Mouse (Mus musculus): ENCODE data around the gene Psat1. TPM values are rescaled to one million over a fixed set of nuclear protein-coding genes. Genes with fewer than 3 reads are reported as not detected.

Psat1 gene
- total RNA-seq (2021), result 1 to 10 TPM; 2.7 to 7.2 TPM
- long read RNA-seq, experiment 1, partial matches to known transcripts, result 1 of 2 reads
- long read RNA-seq, experiment 1, other reads (novel, unspliced or antisense), result 1 of 2 reads
- long read RNA-seq, experiment 2, partial matches to known transcripts, result 0 of 2 reads
- long read RNA-seq, experiment 2, other reads (novel, unspliced or antisense), result 0 of 2 reads

- no peak for DNase-seq
These were observed at the start of gene Psat1 for GRCm38 (mm10) chr19:15947237-15947636. Gene Psat1 (minus strand): TSS chr19:15947337.

GRCm38 (mm10) chr19:15990102-15990501 lies 43.0 kb upstream of the Psat1 start:
- no peak for DNase-seq

- DNase-seq, result no peak
These were observed 38.1 kb upstream of the Psat1 start for GRCm38 (mm10) chr19:15985172-15985713.

DNA sequence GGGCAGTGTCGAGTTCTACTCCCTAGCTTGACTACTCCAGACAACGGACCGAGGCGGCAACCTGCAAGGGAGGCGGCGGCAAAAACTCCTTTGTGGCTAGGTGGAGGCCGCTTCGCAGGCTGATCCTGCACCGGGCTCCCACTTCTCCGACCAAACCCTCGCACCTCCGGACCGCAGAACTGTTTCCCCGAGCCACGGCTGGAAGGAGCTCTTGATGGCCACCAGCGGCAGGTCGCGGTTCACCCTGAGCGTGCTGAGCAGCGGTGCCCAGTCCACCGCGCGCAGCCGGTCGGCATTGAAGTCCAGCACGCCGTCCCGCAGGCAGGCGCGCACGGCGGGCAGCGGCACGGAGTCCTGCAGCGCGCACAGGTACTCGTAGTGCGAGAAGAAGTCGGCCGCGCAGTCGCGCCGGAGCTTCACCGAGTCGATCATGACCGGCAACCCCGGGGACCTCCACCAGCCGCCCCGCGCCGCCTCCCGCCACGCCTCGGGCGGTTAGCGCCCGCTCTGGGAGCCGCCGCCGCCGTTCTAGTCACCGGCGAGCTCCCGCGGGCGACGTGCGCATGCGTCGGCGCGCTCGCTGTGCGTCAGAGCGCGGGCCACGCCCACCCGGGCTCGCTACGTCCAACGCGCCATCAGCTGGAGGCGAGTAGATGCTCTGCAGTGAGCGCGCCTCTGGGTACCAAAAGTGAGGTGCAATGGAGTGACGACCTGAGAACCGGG lies 37.5 kb upstream of the Psat1 start, which contains the start of gene Cep78:
TSS of gene Cep78 (minus strand) at position 541 of the 723 bp plus-strand sequence.
- peak; percentile 89 for DNase-seq

DNA sequence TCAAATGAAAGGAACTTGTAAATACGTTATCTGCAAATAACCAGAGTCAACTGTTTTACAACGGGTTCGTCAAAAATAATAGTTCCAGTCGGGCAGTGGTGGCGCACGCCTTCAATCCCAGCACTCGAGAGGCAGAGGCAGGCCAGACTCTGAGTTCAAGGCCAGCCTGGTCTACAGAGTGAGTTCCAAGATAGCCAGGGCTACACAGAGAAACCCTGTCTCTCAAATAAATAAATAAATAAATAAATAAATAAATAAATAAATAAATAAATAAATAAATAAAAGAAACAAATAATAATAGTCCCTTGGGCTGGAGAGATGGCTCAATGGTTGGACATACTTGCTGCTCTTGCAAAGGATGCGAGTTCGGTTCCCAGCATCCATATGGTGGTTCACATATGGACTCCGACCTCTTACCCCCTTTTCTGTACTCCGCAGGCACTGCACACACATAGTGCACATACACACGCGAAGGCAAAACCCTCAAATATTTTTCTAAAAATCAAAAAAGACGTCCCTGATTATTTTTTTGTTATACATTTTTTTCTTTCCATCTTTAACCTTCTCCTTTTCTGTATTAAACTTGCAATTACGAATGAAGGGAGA lies 36.7 kb upstream of the Psat1 start:
- DNase-seq, result no peak

DNA sequence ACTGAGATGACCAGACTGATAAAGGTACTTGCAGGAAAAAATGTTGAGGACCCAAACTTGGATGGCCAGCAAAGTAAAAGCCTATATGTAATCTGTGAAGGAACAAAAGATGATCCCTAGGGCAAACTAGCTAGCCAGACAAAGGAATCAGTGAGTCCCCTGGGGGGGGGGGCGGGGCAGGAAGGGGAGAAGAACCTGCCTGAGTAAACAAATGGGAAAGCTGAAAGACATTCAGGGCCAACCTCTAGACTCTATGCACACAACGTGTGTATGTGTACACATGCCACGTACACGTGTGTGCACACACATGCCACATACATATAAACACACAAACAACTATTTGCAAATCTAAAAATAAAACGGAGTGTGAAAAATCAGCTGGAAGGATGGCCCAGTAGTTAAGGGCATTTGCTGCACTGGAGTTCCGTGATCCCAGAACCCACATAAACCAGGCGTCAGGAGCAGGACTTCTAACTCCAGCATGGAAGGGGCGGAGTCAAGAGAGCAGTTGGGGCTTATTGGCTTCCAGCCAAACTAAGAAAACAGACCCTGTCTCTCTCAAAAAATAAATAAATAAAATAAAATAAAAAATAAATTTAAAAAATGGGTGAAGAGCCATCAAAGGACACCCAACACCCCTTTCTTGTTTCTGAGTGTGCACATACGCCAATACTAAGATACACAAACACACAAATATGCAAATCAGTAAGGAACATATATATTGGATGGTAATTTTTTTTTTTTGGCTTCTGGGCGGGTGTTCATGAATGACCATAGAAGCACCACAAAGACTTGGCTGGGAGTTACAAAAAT lies 36.0 kb upstream of the Psat1 start:
- DNase-seq, result no peak

- DNase-seq, result no peak
These were observed 34.7 kb upstream of the Psat1 start for GRCm38 (mm10) chr19:15981861-15982260.

DNA sequence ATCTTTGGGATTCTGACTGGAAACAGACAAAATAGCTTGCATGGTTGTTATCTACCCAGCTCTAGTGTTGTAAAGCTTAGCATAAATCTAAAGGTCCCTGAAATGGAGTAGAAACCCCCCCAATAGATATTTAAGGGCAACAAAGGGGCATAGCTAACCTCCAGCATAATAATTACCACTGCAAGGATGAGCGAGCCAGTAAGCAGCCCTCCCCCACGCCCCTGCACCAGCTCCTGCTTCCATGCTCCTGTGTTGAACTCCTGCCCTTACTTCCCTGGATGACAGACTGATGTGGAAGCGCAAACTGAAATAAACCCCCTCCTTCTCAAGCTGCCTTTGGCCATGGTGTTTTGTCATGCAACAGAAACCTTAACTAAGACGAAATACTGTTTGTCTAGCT lies 26.2 kb upstream of the Psat1 start:
- DNase-seq, result no peak

- DNase-seq, result no peak
These were observed 17.9 kb upstream of the Psat1 start for GRCm38 (mm10) chr19:15965082-15965481.

DNA sequence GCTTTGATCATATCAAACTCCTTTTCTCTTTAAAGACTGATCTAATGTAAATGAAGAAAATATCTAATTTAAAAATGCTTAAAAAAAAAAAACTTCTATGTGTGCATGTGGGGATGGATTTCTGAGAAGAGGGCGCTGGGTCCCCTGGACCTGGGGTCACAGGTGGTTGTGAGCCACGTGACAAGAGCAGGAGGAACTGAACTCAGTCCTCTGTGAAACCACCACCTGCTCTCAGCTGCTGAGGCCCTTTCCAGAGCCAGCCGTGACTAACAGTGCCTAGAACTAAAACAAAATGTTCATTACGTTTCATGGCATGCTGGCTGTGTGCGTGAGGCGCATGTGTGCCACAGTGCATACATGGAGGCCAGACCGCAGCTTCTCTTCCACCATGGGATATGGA lies 17.4 kb upstream of the Psat1 start:
- no peak for DNase-seq

DNA sequence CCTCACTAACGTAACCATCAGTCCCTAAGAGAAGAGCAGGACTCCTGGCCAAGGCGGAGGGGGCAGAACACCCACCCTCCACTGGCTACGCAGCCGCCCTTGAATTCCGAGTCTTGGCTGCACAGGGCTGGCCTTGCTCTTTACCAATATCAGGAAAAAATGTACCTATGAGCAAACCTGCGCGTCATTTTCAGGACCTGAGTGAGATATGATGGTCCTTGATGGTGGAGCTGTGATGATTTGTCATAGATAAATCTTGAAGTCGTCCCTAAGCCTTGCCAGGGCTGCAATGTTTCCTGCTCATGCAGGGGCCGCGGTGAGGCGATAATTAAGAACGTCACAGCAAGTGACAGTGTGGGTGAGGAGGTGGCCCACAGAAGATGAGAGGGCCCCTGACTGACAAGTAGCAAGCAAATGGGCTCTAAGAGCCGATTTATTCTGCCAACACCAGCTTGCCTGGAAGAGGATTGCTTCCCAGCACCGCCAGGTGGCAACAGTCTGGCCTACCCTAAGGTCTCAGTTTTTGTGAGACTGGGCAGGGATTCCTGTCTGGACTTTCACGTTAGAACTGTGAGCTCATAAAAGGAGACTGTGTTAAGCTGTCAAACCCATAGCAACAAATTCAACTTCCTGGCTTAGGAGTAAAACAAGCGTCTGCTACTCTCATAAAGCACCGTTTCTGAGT lies 16.0 kb upstream of the Psat1 start:
- DNase-seq, result no peak

DNA sequence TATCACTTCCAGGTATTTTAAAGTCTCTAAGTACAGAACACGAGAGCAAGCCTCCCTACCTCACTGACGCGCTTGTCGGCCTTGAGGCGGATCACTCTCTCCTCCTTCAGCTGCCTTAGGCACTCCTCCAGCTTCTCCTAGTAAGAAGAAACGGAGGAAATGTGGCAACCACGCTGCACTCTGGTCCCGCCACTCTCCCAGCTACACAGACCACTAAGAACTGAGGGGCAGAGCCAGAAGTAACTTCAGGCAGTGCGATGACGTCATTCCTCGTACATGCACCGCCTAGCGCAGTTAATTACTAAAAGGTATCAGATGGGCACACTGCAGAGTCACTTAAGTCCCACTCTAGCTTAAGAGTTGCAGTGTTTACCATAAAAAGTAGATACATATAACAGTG lies 15.2 kb upstream of the Psat1 start:
- DNase-seq, result no peak

- DNase-seq, result no peak
These were observed 3.1 kb upstream of the Psat1 start for GRCm38 (mm10) chr19:15950225-15950624.

DNA sequence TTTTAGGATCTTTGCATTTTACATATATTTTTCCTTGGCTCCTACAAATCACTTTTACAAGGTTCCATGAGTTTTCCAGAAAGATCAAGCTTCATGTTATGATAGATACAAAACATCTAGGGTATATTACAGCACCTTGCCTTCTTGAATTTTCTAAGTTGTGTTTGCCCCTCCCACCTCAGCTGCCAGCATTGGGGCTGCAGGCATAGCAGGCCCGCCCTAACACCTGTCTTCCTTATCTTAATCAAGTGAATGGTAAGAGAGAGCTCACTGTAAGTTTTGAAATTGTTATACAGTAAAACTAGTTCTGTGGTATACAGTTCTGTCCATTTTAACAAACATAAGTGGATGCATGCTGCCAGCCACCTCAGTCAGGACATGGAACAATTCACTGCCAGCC lies 1.7 kb upstream of the Psat1 start:
- DNase-seq, result no peak

DNA sequence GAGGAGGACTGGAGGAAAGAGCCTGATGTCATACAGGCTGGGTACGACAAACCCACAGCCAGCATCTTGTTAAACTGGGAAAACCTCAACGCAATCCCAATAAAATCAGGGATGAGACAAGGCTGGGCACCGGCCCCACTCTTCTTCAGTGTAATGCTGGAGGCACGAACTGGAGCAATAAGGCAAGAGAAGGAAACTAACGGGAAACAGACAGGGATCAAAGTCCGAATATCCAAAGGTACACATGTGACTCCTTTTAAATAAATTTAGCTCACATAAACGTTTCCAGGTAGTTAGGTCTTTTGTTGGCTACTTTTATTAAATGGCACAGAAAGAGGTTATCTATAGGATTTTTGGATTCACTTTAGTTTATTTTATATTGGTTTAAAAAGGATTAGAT lies 1.3 kb upstream of the Psat1 start:
- DNase-seq, result no peak

DNA sequence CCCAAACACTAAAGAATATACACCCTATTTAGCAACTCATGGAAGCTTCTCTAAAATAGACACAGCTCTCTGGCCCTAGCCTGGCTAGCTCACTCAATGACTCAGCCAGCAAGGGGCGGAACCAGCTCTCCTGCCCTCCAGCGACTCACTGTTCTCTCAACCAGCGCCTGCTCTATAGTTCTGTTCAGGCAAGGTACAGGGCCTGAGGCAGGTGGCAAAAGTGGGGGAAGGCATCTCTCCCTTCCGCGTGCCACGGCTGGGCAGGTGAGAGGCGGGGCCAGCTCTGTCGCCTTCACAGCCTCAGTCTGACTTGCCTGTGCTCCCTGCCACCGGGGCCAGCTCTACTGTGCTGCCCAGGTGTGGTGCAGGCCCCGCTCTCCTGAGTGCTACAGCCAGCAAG lies 474 bp downstream of the Psat1 start:
- no peak for DNase-seq

DNA sequence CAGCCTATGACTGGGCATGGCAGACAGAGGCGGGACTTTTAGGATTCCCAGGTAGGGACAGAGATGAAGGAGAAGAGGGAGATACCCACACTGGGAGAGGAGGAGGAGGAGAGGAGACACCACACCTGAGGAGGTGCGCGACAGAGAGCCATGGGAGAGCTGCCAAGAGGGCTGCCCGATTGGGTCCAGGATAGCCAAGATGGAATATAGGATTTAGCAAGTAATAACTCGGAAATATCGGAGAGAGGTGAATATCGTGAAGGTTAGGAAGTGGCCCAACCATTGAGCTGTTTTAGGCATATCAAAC lies 4.1 kb downstream of the Psat1 start:
- no peak for DNase-seq

DNA sequence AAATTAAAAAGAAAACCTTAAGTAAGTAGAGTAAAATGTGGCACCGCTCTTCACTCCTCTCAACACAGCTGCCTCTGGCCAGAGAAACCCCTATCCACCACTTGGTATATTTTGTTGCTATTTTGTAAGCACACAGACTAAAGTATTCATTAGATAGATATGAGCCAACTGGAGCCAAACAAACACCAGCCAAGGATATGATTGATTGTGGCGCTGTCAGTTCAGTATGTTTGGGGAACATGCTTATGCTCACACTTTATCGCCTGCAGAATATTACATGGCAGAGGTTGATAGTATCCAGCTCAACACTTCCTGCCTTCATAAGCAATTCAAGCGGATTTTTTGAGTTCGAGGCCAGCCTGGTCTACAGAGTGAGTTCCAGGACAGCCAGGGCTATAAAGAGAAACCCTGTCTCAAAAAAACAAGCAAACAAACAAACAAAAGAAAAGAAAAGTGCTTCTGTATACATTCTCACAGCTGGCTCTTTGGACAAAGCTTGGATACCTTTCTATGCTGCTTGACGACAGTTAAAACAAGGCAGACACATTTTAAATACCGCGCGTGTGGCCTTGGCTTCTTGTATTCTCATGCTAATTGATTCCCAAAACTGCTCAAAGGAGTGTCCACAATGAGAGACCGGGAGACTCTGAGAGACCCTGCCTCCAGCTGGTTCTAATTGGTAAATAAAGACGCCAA lies 4.6 kb downstream of the Psat1 start:
- DNase-seq, result no peak

- DNase-seq, result no peak
These were observed 5.7 kb downstream of the Psat1 start for GRCm38 (mm10) chr19:15941399-15941798.

- DNase-seq, result peak; percentile 48
These were observed 21.5 kb downstream of the Psat1 start for GRCm38 (mm10) chr19:15925719-15926045.

GRCm38 (mm10) chr19:15924866-15925718 lies 22.0 kb downstream of the Psat1 start:
- peak; percentile 86 for DNase-seq
